Mouse (Mus musculus): ENCODE data around the gene Rasd1.

Rasd1 gene

GRCm38 (mm10) chr11:59964818-59965217 lies at the start of gene Rasd1:
Gene Rasd1 (minus strand): TSS chr11:59964944.
- peak; percentile 83 for DNase-seq

- DNase-seq: no peak
Observed at GRCm38 (mm10) chr11:60011516-60011915, 46.8 kb upstream of the Rasd1 start.

- no peak for DNase-seq
Observed at GRCm38 (mm10) chr11:60009451-60009850, 44.7 kb upstream of the Rasd1 start.

GRCm38 (mm10) chr11:60005866-60006265 lies 41.1 kb upstream of the Rasd1 start:
- DNase-seq: no peak

GRCm38 (mm10) chr11:60004716-60005115 lies 40.0 kb upstream of the Rasd1 start:
- no peak for DNase-seq

GRCm38 (mm10) chr11:60003811-60004210 lies 39.1 kb upstream of the Rasd1 start:
- no peak for DNase-seq

GRCm38 (mm10) chr11:60001231-60001980 lies 36.7 kb upstream of the Rasd1 start:
- no peak for DNase-seq

GRCm38 (mm10) chr11:59994318-59994717 lies 29.6 kb upstream of the Rasd1 start:
- no peak for DNase-seq

- DNase-seq: no peak
Observed at GRCm38 (mm10) chr11:59991365-59991764, 26.6 kb upstream of the Rasd1 start.

- DNase-seq: no peak
Observed at GRCm38 (mm10) chr11:59989406-59989805, 24.7 kb upstream of the Rasd1 start.

- DNase-seq: no peak
Observed at GRCm38 (mm10) chr11:59977831-59978230, 13.1 kb upstream of the Rasd1 start.

- DNase-seq: no peak
Observed at GRCm38 (mm10) chr11:59975241-59975640, 10.5 kb upstream of the Rasd1 start.

- DNase-seq: no peak
Observed at GRCm38 (mm10) chr11:59973389-59973788, 8.6 kb upstream of the Rasd1 start.

- no peak for DNase-seq
Observed at GRCm38 (mm10) chr11:59971691-59972090, 6.9 kb upstream of the Rasd1 start.

GRCm38 (mm10) chr11:59970780-59971179 lies 6.0 kb upstream of the Rasd1 start:
- no peak for DNase-seq

- no peak for DNase-seq
Observed at GRCm38 (mm10) chr11:59967765-59968164, 3.0 kb upstream of the Rasd1 start.

GRCm38 (mm10) chr11:59966102-59966483 lies 1.3 kb upstream of the Rasd1 start:
- DNase-seq: no peak

- DNase-seq: peak; percentile 88
Observed at GRCm38 (mm10) chr11:59965227-59966101, 720 bp upstream of the Rasd1 start.

GRCm38 (mm10) chr11:59964163-59964758 lies 483 bp downstream of the Rasd1 start:
- peak; percentile 34 for DNase-seq

GRCm38 (mm10) chr11:59963364-59964162 lies 1.2 kb downstream of the Rasd1 start:
- no peak for DNase-seq

GRCm38 (mm10) chr11:59962590-59962989 lies 2.2 kb downstream of the Rasd1 start:
- no peak for DNase-seq

GRCm38 (mm10) chr11:59961338-59961875 lies 3.3 kb downstream of the Rasd1 start:
- no peak for DNase-seq
